Mouse (Mus musculus) liver, embryonic 14.5 days (tissue): ENCODE measurements at regions not wholly inside any gene's neighbourhood (a gene's known extent, or its start where the extent isn't known, plus 50 kb on each side); places are given as distances from the start of the nearest gene placed in this dataset.

ENCODE experiments used
- CTCF ChIP-seq: IDR thresholded peaks from 2 replicates; pipeline ENCODE4 v1.5.1; 2016; ENCODE audit warnings: antibody characterized with exemption, low read depth, control low read depth
- EP300 ChIP-seq: IDR thresholded peaks from 2 replicates; pipeline ENCODE4 v1.6.1; 2016; ENCODE audit warnings: antibody characterized with exemption, low read depth

- TF ChIP-seq EP300 (no peak), CTCF (no peak)
Measured at GRCm38 (mm10) chr4:124190775-124191174, 273.0 kb upstream of the 4930535I16Rik start.
